Mouse (Mus musculus): ENCODE results near the gene Cd247. TPM values are rescaled to one million over a fixed set of nuclear protein-coding genes. Genes with fewer than 3 reads are reported as not detected.
"Not testable (repeated sequence)": the region's sequence is repeated elsewhere in the genome, so short reads cannot be mapped to it uniquely, and the experiment has no call there.

Gene Cd247
- 0.20 TPM in 1 of 2 replicates, not detected in the other for polyA plus RNA-seq (2015; fragmentation: Nextera tagmentation; extraction: Ambion mirVana)

DNA sequence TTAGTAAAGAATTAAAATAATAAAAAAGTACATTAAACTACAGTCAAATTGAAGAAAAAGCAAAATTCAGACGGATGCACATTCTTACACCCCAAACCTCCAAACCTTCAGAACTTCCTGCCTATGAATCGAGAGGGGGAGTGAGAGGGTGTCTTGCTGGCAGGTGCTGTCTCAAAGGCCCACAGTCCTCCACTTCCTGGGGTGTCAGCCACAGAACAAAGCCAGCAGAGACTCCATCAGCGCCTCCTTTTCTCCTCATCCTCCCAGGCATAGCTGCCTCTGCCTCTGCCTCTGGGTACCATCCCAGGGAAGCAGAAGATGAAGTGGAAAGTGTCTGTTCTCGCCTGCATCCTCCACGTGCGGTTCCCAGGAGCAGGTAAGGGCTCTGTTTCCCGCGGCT lies at the start of gene Cd247:
TSS of gene Cd247 (plus strand) at position 171 of the 400 bp plus-strand sequence.
- Histone ChIP-seq H3K9me3 (replicated peaks) (no peaks in the 10 kb centered on the region), H3K9ac (no peak within 1 kb of the TSS), H3K27me3 (no peaks in the 10 kb centered on the region), H3K4me3 (replicated peaks) (no peak within 1 kb of the TSS), H3K4me1 (replicated peaks) (no peaks in the 10 kb centered on the region), H3K4me2 (no peak within 1 kb of the TSS), H3K36me3 (replicated peaks) (no peaks in the 10 kb centered on the region), H3K27ac (replicated peaks) (no peak within 1 kb of the TSS)
- ATAC-seq (ENCODE audit: insufficient read depth): no peak
- 71% methylated on average over 8 of the region's 8 CpGs for WGBS (ENCODE audit: insufficient replicate concordance)

DNA sequence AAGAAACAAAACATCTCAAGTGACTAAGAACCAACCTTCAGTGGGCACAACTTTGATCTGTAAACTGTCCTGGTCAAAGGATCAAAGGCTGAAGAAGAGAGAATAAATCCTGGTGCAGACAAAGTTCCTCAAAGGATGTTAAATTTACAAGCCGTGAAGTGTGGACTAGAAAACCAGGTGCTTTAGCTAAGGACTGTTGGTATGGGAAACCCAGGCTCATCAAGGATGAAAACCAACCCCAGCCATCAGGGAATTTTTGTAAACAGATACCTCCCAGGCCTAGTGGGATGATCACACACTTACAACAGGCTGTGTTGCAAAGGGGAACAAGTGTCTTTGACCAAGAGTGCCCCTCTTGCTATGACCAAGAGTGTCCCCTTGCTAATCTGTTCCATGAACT lies 49.5 kb upstream of the Cd247 start:
- Histone ChIP-seq H3K4me1 (replicated peaks) (peaks cover 13% of the 10 kb centered on the region), H3K9ac (no peak overlapping the region), H3K36me3 (replicated peaks) (no peaks in the 10 kb centered on the region), H3K4me2 (no peak overlapping the region), H3K27me3 (no peaks in the 10 kb centered on the region), H3K4me3 (replicated peaks) (no peak overlapping the region), H3K27ac (replicated peaks) (no peak overlapping the region), H3K9me3 (replicated peaks) (no peaks in the 10 kb centered on the region)
- ATAC-seq (ENCODE audit: insufficient read depth): no peak
- WGBS (ENCODE audit: insufficient replicate concordance): 59% methylated on average over 1 of the region's 1 CpGs

DNA sequence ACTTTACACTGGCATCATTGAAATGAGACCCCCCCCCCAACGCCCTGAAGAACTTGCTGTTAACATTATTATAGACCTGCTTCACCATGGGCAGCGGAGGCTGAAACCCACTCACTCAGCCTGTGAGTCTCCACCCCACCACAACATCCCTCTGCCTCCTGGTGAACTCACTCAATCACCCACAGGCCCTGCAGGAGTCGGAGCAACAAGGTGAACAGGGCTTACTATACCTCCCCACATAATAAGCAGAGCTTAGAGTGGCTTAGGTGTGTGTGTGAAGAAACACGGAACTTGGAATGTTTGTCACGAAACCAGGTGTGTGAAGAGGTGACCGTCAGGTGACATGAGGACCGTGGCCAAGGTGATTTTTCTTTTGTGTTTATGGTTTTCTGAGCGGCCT lies 46.5 kb upstream of the Cd247 start:
- no peak for ATAC-seq (ENCODE audit: insufficient read depth)
- H3K36me3 ChIP-seq (replicated peaks): no peaks in the 10 kb centered on the region
- 0 out of 2 replicates have a peak, but pooled peaks cover 1% of the 10 kb centered on the region for H3K27me3 ChIP-seq
- H3K9ac ChIP-seq: no peak overlapping the region
- 63% methylated on average over 8 of the region's 8 CpGs for WGBS (ENCODE audit: insufficient replicate concordance)
- H3K9me3 ChIP-seq (replicated peaks): no peaks in the 10 kb centered on the region
- H3K4me1 ChIP-seq (replicated peaks): no peaks in the 10 kb centered on the region
- no peak overlapping the region for H3K4me2 ChIP-seq
- H3K27ac ChIP-seq (replicated peaks): no peak overlapping the region
- no peak overlapping the region for H3K4me3 ChIP-seq (replicated peaks)

DNA sequence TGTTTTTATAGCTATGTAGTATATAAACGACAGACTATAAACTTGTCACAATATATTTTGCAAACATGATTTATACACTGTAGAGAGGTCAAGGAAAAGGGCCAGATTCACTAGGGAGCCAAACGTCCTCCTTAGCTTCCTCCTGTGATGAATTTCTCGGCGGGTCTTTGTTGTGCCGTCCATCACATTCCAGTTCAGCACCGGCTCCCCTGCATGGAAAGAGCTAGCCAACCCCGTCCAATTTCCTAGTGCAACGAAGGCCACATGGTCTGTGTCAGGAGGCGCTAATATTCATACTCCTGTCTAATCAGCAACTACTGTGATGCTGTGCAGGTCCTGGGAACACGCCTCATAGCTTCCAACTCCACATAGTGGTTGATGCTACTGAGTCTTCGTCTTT lies 40.4 kb upstream of the Cd247 start:
- no peaks in the 10 kb centered on the region for H3K4me1 ChIP-seq (replicated peaks)
- H3K4me2 ChIP-seq: no peak overlapping the region
- H3K27me3 ChIP-seq: peaks cover 10% of the 10 kb centered on the region; the same call in 1 of the 2 replicates
- no peaks in the 10 kb centered on the region for H3K36me3 ChIP-seq (replicated peaks)
- H3K9me3 ChIP-seq (replicated peaks): no peaks in the 10 kb centered on the region
- 39% methylated on average over 11 of the region's 11 CpGs for WGBS (ENCODE audit: insufficient replicate concordance)
- H3K4me3 ChIP-seq (replicated peaks): no peak overlapping the region
- no peak overlapping the region for H3K27ac ChIP-seq (replicated peaks)
- ATAC-seq (ENCODE audit: insufficient read depth): no peak
- H3K9ac ChIP-seq: no peak overlapping the region

DNA sequence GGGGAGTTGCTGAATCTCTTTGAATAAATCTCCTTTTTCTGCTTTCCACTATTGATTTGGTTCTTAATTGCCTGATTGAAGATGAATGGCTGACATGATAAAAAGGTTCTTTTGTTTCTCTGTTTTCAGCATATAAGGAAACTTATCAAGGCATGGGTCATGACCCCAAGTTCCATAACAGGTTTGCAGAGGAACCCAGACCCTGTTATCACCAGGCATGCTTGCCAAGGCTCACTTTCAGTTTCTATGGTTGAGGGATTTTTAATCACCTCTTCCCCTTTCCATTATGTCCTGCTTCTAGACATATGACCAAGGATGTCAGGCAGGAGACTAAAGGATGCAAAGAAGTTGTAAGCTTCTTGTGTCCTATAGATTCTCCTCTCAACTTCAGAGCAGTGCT lies 37.3 kb upstream of the Cd247 start:
- H3K4me2 ChIP-seq: no peak overlapping the region
- H3K4me3 ChIP-seq (replicated peaks): no peak overlapping the region
- H3K27me3 ChIP-seq: peaks cover 10% of the 10 kb centered on the region; the same call in 1 of the 2 replicates
- no peak for ATAC-seq (ENCODE audit: insufficient read depth)
- H3K4me1 ChIP-seq (replicated peaks): no peaks in the 10 kb centered on the region
- no peak overlapping the region for H3K27ac ChIP-seq (replicated peaks)
- H3K36me3 ChIP-seq (replicated peaks): no peaks in the 10 kb centered on the region
- no peaks in the 10 kb centered on the region for H3K9me3 ChIP-seq (replicated peaks)
- no peak overlapping the region for H3K9ac ChIP-seq

DNA sequence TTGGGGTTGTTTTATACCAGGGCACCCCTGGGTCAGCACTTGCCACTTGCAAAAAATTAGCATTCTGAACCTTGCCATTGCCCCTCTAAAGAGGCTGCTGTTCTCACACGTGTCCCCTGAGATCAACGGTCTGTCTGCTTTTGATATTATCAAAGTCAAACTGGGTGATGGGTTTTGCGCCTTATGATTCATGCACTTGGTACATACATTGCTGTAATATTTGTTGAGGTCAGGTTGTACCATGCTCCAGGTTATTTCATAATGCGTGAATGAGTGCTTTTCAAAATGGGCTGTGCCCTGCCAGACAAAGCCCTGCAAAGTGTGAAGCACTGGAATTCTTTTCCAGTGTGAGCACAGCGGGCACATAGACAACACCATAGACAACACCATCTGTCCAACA lies 36.6 kb upstream of the Cd247 start:
- no peak overlapping the region for H3K4me3 ChIP-seq (replicated peaks)
- H3K4me2 ChIP-seq: no peak overlapping the region
- no peaks in the 10 kb centered on the region for H3K36me3 ChIP-seq (replicated peaks)
- H3K9ac ChIP-seq: no peak overlapping the region
- 62% methylated on average over 5 of the region's 5 CpGs for WGBS (ENCODE audit: insufficient replicate concordance)
- no peak for ATAC-seq (ENCODE audit: insufficient read depth)
- no peaks in the 10 kb centered on the region for H3K9me3 ChIP-seq (replicated peaks)
- H3K27ac ChIP-seq (replicated peaks): no peak overlapping the region
- no peaks in the 10 kb centered on the region for H3K4me1 ChIP-seq (replicated peaks)
- peaks cover 10% of the 10 kb centered on the region; the same call in 1 of the 2 replicates for H3K27me3 ChIP-seq

DNA sequence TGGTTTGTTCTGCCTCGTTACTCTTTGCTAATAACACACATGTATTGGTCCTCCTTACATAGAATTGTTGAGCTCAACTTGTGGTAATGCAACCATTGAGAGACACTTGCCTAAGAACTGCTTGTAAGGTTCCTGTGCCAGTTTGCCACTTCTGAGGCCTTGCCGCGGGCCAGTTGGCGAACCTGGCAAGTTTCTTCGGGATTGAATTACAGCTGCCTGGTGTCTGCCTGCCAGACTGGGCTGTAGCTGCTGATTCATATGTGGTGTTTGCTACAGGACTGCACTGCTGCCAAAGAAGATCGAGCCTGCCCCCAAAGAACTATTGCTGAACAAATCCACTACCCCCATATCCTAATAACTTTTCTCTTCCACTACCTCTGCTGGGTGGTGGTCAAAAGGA lies 34.3 kb upstream of the Cd247 start:
- Histone ChIP-seq H3K9me3 (replicated peaks) (no peaks in the 10 kb centered on the region), H3K27ac (replicated peaks) (no peak overlapping the region), H3K9ac (no peak overlapping the region), H3K4me1 (replicated peaks) (no peaks in the 10 kb centered on the region), H3K4me2 (no peak overlapping the region), H3K4me3 (replicated peaks) (no peak overlapping the region), H3K27me3 (peaks cover 13% of the 10 kb centered on the region; the same call in 1 of the 2 replicates), H3K36me3 (replicated peaks) (no peaks in the 10 kb centered on the region)
- ATAC-seq (ENCODE audit: insufficient read depth): no peak
- 82% methylated on average over 6 of the region's 6 CpGs for WGBS (ENCODE audit: insufficient replicate concordance)

DNA sequence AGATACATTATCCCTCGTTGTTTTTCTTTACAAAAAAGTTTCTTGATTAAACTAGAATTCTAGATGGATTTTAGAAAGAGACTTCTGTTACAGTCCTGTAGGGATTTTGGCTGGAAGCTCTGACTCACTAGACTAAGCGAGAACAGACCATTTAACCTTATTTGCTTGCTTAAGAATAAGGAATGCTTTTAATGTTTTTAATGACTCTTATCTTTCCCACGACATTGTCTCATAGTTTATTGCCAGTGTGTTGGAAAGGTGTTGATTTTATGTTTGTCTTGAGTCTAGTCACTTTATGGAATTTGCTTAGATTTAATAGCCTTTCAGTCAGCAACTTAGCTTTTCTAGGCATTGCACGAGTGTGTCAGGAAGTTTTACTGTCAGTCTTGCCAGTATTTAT lies 33.3 kb upstream of the Cd247 start:
- H3K4me2 ChIP-seq: no peak overlapping the region
- no peaks in the 10 kb centered on the region for H3K4me1 ChIP-seq (replicated peaks)
- no peak overlapping the region for H3K4me3 ChIP-seq (replicated peaks)
- no peak overlapping the region for H3K9ac ChIP-seq
- no peak overlapping the region for H3K27ac ChIP-seq (replicated peaks)
- no peaks in the 10 kb centered on the region for H3K36me3 ChIP-seq (replicated peaks)
- ATAC-seq (ENCODE audit: insufficient read depth): no peak
- H3K27me3 ChIP-seq: peaks cover 10% of the 10 kb centered on the region; the same call in 1 of the 2 replicates
- 38% methylated on average over 4 of the region's 4 CpGs for WGBS (ENCODE audit: insufficient replicate concordance)
- H3K9me3 ChIP-seq (replicated peaks): no peaks in the 10 kb centered on the region

DNA sequence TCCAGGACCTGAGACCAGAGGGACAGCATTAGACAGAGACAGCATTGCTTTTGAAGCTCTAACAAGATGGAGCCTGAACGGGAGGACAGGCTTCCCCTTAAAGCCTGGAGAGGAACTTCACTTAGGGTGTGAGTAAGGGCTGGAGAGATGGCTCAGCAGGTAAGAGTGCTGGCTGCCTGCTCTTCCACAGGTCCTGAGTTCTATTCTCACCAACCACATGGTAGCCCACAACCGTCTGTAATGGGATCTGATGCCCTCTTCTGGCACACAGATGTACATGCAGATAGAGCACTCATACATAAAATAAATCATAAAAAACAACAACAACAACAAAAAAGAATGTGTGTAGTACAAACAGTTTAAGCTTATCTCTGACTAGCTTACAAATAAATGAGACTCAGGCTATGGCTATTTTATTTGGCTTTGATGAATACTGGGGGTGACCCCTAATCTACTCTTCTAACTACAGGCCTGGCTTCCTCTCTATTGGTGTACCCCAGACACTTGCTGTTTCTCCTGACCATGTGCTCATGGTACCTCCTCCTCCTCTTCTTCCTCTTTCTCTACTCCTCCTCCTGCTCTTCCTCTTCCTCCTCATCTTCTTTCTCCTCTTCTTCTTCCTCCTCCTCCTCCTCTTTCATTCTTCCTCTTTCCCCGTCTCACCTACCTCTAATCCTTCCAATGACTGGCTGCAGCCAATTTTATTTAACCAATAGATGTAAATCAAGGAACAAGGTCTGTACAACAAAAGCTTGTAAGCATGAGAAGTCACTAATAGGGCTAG lies 26.8 kb upstream of the Cd247 start:
- Histone ChIP-seq H3K4me3 (replicated peaks) (no peak overlapping the region), H3K27me3 (peaks cover 6% of the 10 kb centered on the region; the same call in 1 of the 2 replicates), H3K4me2 (no peak overlapping the region), H3K36me3 (replicated peaks) (peaks cover 11% of the 10 kb centered on the region; the same call in 1 of the 2 replicates), H3K27ac (replicated peaks) (no peak overlapping the region), H3K9ac (no peak overlapping the region), H3K9me3 (replicated peaks) (no peaks in the 10 kb centered on the region), H3K4me1 (replicated peaks) (peaks cover 36% of the 10 kb centered on the region)
- WGBS (ENCODE audit: insufficient replicate concordance): 62% methylated on average over 3 of the region's 3 CpGs
- no peak for ATAC-seq (ENCODE audit: insufficient read depth)

DNA sequence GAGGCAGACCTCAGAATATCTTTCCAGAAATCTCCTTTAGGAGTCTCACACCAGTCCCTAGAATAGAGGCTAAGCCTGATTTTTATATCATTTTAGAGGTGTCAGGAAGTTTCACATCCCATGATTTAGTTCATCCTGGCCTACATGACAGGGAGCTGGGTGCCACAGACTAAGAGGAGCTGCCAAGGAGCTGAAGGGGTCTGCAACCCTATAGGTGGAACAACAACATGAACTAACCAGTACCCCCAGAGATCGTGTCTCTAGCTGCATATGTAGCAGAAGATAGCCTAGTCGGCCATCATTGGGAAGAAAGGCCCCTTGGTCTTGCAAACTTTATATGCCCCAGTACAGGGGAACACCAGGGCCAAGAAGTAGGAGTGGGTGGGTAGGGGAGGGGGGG lies 26.0 kb upstream of the Cd247 start:
- peak overlapping the region; percentile 87 for H3K4me2 ChIP-seq
- WGBS (ENCODE audit: insufficient replicate concordance): 27% methylated on average over 2 of the region's 2 CpGs

DNA sequence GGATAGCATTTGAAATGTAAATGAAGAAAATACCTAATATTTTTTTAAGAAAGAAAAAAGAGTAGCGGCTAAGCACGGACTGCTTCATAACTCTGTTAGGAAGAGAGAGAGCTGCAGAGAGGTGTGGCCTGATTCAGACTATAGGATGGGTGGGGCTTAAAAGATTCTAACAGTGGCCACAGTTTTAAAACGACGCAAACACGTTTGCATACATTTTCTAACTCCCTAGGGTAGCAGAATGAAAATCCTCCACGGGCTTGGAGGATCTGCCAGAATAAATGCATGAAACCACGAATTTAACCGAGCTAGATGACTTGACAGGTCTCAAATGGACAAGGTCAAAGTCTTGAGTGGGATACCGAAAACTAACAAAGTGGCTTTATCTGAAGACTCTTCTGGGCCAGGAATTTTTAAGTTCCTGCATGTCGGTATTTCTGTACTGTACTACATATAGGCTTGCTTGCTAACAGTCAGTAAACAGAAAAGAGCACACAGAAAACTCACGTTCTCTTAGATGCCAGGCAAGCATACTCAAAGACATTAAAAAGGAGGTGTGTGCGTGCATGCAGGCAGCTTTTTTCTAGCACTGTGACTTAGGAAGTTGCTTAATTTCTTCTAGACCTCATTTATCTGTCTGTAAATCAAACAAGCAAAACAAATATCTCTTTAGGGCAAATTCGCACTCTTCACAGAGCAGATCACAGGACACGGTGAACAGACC lies 25.4 kb upstream of the Cd247 start:
- Histone ChIP-seq H3K4me1 (replicated peaks) (peaks cover 49% of the 10 kb centered on the region), H3K27me3 (no peaks in the 10 kb centered on the region), H3K9ac (peak overlapping the region; percentile 96), H3K4me2 (peak overlapping the region; percentile 87), H3K27ac (replicated peaks) (peak overlapping the region; percentile 98), H3K36me3 (replicated peaks) (peaks cover 11% of the 10 kb centered on the region), H3K4me3 (replicated peaks) (peak overlapping the region; percentile 88), H3K9me3 (replicated peaks) (no peaks in the 10 kb centered on the region)
- WGBS (ENCODE audit: insufficient replicate concordance): 8% methylated on average over 14 of the region's 14 CpGs
- ATAC-seq (ENCODE audit: insufficient read depth): no peak

More for the DNA sequence above, 26.0 kb upstream of the Cd247 start:
- ATAC-seq (ENCODE audit: insufficient read depth); H3K27me3 ChIP-seq; H3K9me3 ChIP-seq (replicated peaks); H3K9ac ChIP-seq; H3K27ac ChIP-seq (replicated peaks): not testable (repeated sequence)
- Histone ChIP-seq H3K4me1 (replicated peaks) (peaks cover 44% of the 10 kb centered on the region), H3K36me3 (replicated peaks) (peaks cover 11% of the 10 kb centered on the region), H3K4me3 (replicated peaks) (peak overlapping the region; percentile 88)
